Mouse (Mus musculus) kidney, embryonic 14.5 days (tissue): Measurements from ENCODE around the gene Wnt5a. TPM values are rescaled to one million over a fixed set of nuclear protein-coding genes. Genes with fewer than 3 reads are reported as not detected.
A peak's percentile ranks its signal among the peaks of the same experiment; 100 is the strongest.

Source experiments
- ATAC-seq: fragments of 200-750 bp; cut with Nextera tagmentation; 2 replicates; pipeline ENCODE4 v1.8.0; 2017; ENCODE audit warnings: moderate number of reproducible peaks, mild to moderate bottlenecking, moderate TSS enrichment, moderate library complexity; ENCODE audit not compliant: low FRiP score, low TSS enrichment
- H3K27ac ChIP-seq: fragments of 300-500 bp; sonication (generic); 2 replicates; pipeline ENCODE4 v1.5.1; 2014; ENCODE audit warnings: low read depth, mild to moderate bottlenecking, low read length, moderate library complexity, mixed read lengths
- H3K27me3 ChIP-seq: fragments of 300-500 bp; sonication (generic); 2 replicates; pipeline ENCODE4 v1.6.1; 2014; ENCODE audit warnings: mild to moderate bottlenecking, low read length; ENCODE audit not compliant: control insufficient read depth, insufficient read depth
- H3K36me3 ChIP-seq: fragments of 300-500 bp; sonication (generic); 2 replicates; pipeline ENCODE4 v1.6.1; 2014; ENCODE audit warnings: low read length, mixed read lengths; ENCODE audit not compliant: control insufficient read depth, insufficient read depth
- H3K4me1 ChIP-seq: fragments of 300-500 bp; sonication (generic); 2 replicates; pipeline ENCODE4 v1.6.1; 2014; ENCODE audit warnings: low read length, mixed read lengths; ENCODE audit not compliant: control insufficient read depth, insufficient read depth
- H3K4me2 ChIP-seq: fragments of 300-500 bp; sonication (generic); replicated peaks from 2 replicates; pipeline ENCODE4 v1.6.1; 2014; ENCODE audit warnings: low read depth, mild to moderate bottlenecking, low read length
- H3K4me3 ChIP-seq: fragments of 300-500 bp; sonication (generic); 2 replicates; pipeline ENCODE4 v1.5.1; 2014; ENCODE audit warnings: mild to moderate bottlenecking, low read length
- H3K9ac ChIP-seq: fragments of 300-500 bp; sonication (generic); 2 replicates; pipeline ENCODE4 v1.6.1; 2014; ENCODE audit warnings: low read depth, mild to moderate bottlenecking, low read length, moderate library complexity
- H3K9me3 ChIP-seq: fragments of 300-500 bp; sonication (generic); 2 replicates; pipeline ENCODE4 v1.6.1; 2016; ENCODE audit warnings: low read length; ENCODE audit not compliant: control insufficient read depth
- WGBS: fragments of 180-500 bp; shearing (Covaris S2); extraction: QIAGEN DNeasy Blood & Tissue Kit; methylation state at CpG from one replicate; pipeline ENCODE4 v1.1.7; 2014; 5-methylcytosine and 5-hydroxymethylcytosine counted together
- polyA plus RNA-seq: library from polyadenylated mRNA; unstranded; fragments of >200 nt; fragmentation: Nextera tagmentation; extraction: Ambion mirVana; gene quantifications from 2 replicates; pipeline ENCODE4 v1.2.1, GENCODE M21; 2014

Gene Wnt5a
- polyA plus RNA-seq, 1 experiment from 2014 or later = 21.0 TPM

- Histone ChIP-seq H3K9me3 (no peaks in the 10 kb centered on the region), H3K27me3 (peaks cover 35% of the 10 kb centered on the region), H3K36me3 (no peaks in the 10 kb centered on the region), H3K4me2 (peak overlapping the region; percentile 85), H3K4me1 (peaks cover 19% of the 10 kb centered on the region), H3K4me3 (peak overlapping the region; percentile 60), H3K9ac (peak overlapping the region; percentile 73; the same call in 1 of the 2 replicates), H3K27ac (no peak overlapping the region; the same call in 1 of the 2 replicates)
- WGBS = 0% methylated on average over 18 of the region's 18 CpGs
- ATAC-seq = 0 out of 2 replicates have a peak, but pooled peaks have one; percentile 17
Measured at GRCm38 (mm10) chr14:28507471-28507870, 2.9 kb downstream of the Wnt5a start.

DNA sequence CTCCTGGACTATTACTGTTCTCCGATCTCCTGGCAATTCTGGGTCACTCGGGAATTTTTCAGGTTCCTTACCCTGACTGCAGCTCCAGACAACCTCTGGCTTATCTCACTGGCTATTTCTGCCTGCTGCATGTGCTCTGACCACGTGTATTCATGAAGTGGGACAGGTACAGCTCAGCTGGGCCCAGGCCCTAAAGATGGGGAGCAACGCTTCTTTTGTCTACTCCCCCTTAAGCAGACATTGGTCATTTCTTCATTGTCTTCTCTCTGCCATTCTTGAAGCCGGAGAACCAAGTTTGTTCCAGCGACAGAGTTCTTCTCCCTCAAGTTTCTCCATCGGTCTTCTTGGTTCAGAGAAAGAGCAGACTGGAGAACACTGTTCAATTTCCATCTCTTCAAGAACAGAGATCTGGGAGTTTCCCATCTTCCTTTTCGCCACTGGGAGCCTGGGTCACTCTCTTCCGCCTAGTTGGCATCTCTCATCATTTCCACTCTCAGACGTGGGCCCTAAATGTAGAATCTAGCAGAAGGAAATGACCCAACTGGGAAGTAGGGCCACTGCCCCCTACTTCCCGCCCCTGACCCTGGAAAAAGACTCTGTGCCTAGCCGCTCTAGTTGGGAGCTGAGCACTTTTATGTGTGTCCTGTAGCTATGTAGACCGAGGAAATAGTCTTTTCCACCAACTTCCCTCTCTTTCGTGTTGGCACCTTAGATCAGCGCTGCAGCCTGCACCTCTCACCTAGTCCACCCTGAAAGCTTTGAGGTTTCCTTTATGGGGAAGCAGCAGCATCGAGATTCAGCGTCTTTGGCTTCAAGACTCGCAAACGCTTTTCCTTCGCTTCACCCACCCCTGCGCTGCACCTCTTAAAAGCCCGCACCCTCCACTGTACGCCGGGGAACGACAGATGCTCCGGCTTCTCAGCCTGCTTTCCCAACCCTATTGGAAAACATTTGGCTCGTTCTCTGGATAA, 4.0 kb downstream of the Wnt5a start:
- Histone ChIP-seq H3K27me3 (peaks cover 34% of the 10 kb centered on the region), H3K27ac (no peak overlapping the region)

GRCm38 (mm10) chr14:28509441-28510340, 5.1 kb downstream of the Wnt5a start:
- WGBS = under 1% methylated on average over 47 of the region's 47 CpGs
- Histone ChIP-seq H3K27me3 (peaks cover 35% of the 10 kb centered on the region), H3K36me3 (peaks cover 7% of the 10 kb centered on the region; the same call in 1 of the 2 replicates), H3K9ac (peak overlapping the region; percentile 60), H3K9me3 (no peaks in the 10 kb centered on the region), H3K4me1 (peaks cover 21% of the 10 kb centered on the region), H3K27ac (no peak overlapping the region), H3K4me3 (peak overlapping the region; percentile 60), H3K4me2 (peak overlapping the region; percentile 85)
- ATAC-seq = peak; percentile 20; the same call in 1 of the 2 replicates

More for the DNA sequence above, 4.0 kb downstream of the Wnt5a start:
- Histone ChIP-seq H3K9me3 (no peaks in the 10 kb centered on the region), H3K4me2 (peak overlapping the region; percentile 85), H3K9ac (peak overlapping the region; percentile 60; the same call in 1 of the 2 replicates), H3K4me3 (peak overlapping the region; percentile 60), H3K36me3 (peaks cover 7% of the 10 kb centered on the region; the same call in 1 of the 2 replicates), H3K4me1 (peaks cover 19% of the 10 kb centered on the region)
- ATAC-seq = no peak
- 18% methylated on average over 27 of the region's 27 CpGs for WGBS

- Histone ChIP-seq H3K4me3 (peak overlapping the region; percentile 60), H3K4me1 (peaks cover 24% of the 10 kb centered on the region), H3K9me3 (no peaks in the 10 kb centered on the region), H3K36me3 (peaks cover 7% of the 10 kb centered on the region; the same call in 1 of the 2 replicates), H3K9ac (peak overlapping the region; percentile 60), H3K4me2 (peak overlapping the region; percentile 85), H3K27me3 (peaks cover 40% of the 10 kb centered on the region), H3K27ac (no peak overlapping the region)
- 2% methylated on average over 29 of the region's 29 CpGs for WGBS
- no peak for ATAC-seq
Measured at GRCm38 (mm10) chr14:28510341-28511028, 5.9 kb downstream of the Wnt5a start.

DNA sequence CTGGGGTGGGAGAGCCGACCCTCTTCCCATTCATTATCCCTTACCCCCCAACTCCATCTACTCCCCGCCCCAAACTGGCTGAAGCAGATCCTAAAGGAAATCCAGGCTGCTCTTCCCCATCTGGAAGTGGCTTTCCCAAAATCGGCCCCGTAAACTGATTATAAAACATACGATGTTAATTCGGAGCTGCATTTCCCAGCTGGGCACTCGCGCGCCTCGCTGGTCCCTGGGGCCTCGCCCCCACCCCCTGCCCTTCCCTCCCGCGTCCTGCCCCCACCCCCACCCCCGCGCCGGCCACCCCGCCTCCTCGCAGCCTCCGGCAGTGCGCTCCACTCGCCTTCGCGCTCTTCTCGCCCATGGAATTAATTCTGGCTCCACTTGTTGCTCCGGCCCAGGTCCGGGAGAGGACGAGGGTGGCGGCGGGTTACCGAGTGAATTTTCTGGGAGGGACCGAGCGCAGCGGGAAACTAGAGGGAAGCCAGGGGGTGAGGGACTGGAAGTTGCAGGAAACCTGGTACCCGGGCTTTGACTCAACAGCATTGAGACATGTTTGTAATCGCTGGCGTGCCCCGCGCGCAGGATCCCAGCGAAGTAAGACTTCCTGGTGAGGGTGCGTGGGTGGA, 6.6 kb downstream of the Wnt5a start:
- H3K4me2 ChIP-seq = peak overlapping the region; percentile 85
- peak overlapping the region; percentile 60 for H3K4me3 ChIP-seq
- H3K36me3 ChIP-seq = peaks cover 8% of the 10 kb centered on the region; the same call in 1 of the 2 replicates
- peaks cover 24% of the 10 kb centered on the region for H3K4me1 ChIP-seq
- under 1% methylated on average over 41 of the region's 41 CpGs for whole genome bisulfite sequencing
- peaks cover 41% of the 10 kb centered on the region for H3K27me3 ChIP-seq
- H3K9ac ChIP-seq = peak overlapping the region; percentile 60
- no peaks in the 10 kb centered on the region for H3K9me3 ChIP-seq
- ATAC-seq = no peak
- H3K27ac ChIP-seq = no peak overlapping the region

GRCm38 (mm10) chr14:28512805-28513590, 8.4 kb downstream of the Wnt5a start:
- H3K4me1 ChIP-seq = peaks cover 22% of the 10 kb centered on the region
- H3K4me2 ChIP-seq = no peak overlapping the region
- peaks cover 41% of the 10 kb centered on the region for H3K27me3 ChIP-seq
- H3K9ac ChIP-seq = no peak overlapping the region
- WGBS = 86% methylated on average over 5 of the region's 5 CpGs
- no peak overlapping the region for H3K4me3 ChIP-seq
- no peak overlapping the region for H3K27ac ChIP-seq
- ATAC-seq = no peak
- no peaks in the 10 kb centered on the region for H3K9me3 ChIP-seq
- H3K36me3 ChIP-seq = peaks cover 11% of the 10 kb centered on the region; the same call in 1 of the 2 replicates

- H3K9ac ChIP-seq = no peak overlapping the region
- H3K36me3 ChIP-seq = peaks cover 14% of the 10 kb centered on the region
- ATAC-seq = no peak
- H3K27me3 ChIP-seq = peaks cover 29% of the 10 kb centered on the region
- no peak overlapping the region for H3K4me3 ChIP-seq
- no peak overlapping the region for H3K27ac ChIP-seq
- H3K9me3 ChIP-seq = no peaks in the 10 kb centered on the region
- H3K4me1 ChIP-seq = peaks cover 22% of the 10 kb centered on the region
- 64% methylated on average over 2 of the region's 2 CpGs for WGBS
- H3K4me2 ChIP-seq = no peak overlapping the region
Measured at GRCm38 (mm10) chr14:28514171-28514570, 9.6 kb downstream of the Wnt5a start.
